Mouse (Mus musculus) bone marrow, adult 2 months (tissue): ENCODE measurements at regions not wholly inside any gene's neighbourhood (a gene's known extent, or its start where the extent isn't known, plus 50 kb on each side); places are given as distances from the start of the nearest gene placed in this dataset.

ENCODE experiments used
- CTCF ChIP-seq: fragments of 200-500 bp; IDR thresholded peaks from 2 replicates; pipeline ENCODE4 v1.5.1; 2011; ENCODE audit warnings: low read length, control low read depth; ENCODE audit not compliant: control insufficient read depth, insufficient read depth
- POLR2A ChIP-seq: fragments of 200-500 bp; IDR thresholded peaks from 2 replicates; pipeline ENCODE4 v1.6.1; 2011; ENCODE audit warnings: low read depth, mild to moderate bottlenecking, control low read depth, low read length, borderline replicate concordance; ENCODE audit not compliant: control insufficient read depth

- no peak for TF ChIP-seq CTCF
- TF ChIP-seq POLR2A = no peak
Measured at GRCm38 (mm10) chr6:147760113-147760512, 284.5 kb downstream of the Ccdc91 start.
